Mouse (Mus musculus) MEL (cell line): ENCODE measurements at regions not wholly inside any gene's neighbourhood (a gene's known extent, or its start where the extent isn't known, plus 50 kb on each side); places are given as distances from the start of the nearest gene placed in this dataset.

Experiments used
- DNase-seq: peaks from one replicate; pipeline ENCODE4 v3.0.0; 2011; ENCODE audit warnings: low read depth, low spot score
- H3K27ac ChIP-seq: 2 replicates; pipeline ENCODE4 v1.5.1; 2012; ENCODE audit warnings: low read depth, mild to moderate bottlenecking, control low read depth, low read length, moderate library complexity; ENCODE audit not compliant: control insufficient read depth
- H3K27me3 ChIP-seq, 2 experiments: fragments of 150-350 bp in 1 of 2; sonication (generic) in 1 of 2; 2 replicates each; pipeline ENCODE4 v1.6.1; 2012; ENCODE audit warnings: low read length in 2 of 2, mild to moderate bottlenecking in 2 of 2, improper control_type of control experiment in 1 of 2, moderate library complexity in 1 of 2; ENCODE audit not compliant: insufficient read depth in 2 of 2, control insufficient read depth in 1 of 2
- H3K36me3 ChIP-seq, 2 experiments: 2 replicates each; pipeline ENCODE4 v1.6.1; 2012 to 2014; ENCODE audit warnings: low read length in 2 of 2, improper control_type of control experiment in 1 of 2, inconsistent platforms in 1 of 2, mild to moderate bottlenecking in 1 of 2; ENCODE audit not compliant: insufficient read depth in 2 of 2, control insufficient read depth in 1 of 2
- H3K4me1 ChIP-seq, 2 experiments: fragments of 150-350 bp in 1 of 2; sonication (generic) in 1 of 2; 2 replicates each; pipeline ENCODE4 v1.6.1; 2012; ENCODE audit warnings: low read length in 2 of 2, improper control_type of control experiment in 1 of 2, mild to moderate bottlenecking in 1 of 2; ENCODE audit not compliant: insufficient read depth in 2 of 2, control insufficient read depth in 1 of 2
- H3K4me3 ChIP-seq, 2 experiments: fragments of 150-350 bp in 1 of 2; sonication (generic) in 1 of 2; 2 replicates each; pipeline ENCODE4 v1.5.1; 2012; ENCODE audit warnings: low read depth in 2 of 2, low read length in 2 of 2, mild to moderate bottlenecking in 2 of 2, moderate library complexity in 2 of 2, control low read depth in 1 of 2, improper control_type of control experiment in 1 of 2; ENCODE audit not compliant: control insufficient read depth in 1 of 2, insufficient read depth in 1 of 2
- H3K79me2 ChIP-seq: 2 replicates; pipeline ENCODE4 v1.6.1; 2012; ENCODE audit warnings: mild to moderate bottlenecking, low read length, moderate library complexity; ENCODE audit not compliant: control insufficient read depth, poor library complexity, insufficient read depth
- H3K9ac ChIP-seq: 2 replicates; pipeline ENCODE4 v1.6.1; 2012; ENCODE audit warnings: low read depth, mild to moderate bottlenecking, control low read depth, low read length, moderate library complexity; ENCODE audit not compliant: control insufficient read depth, poor library complexity, severe bottlenecking
- H3K9me3 ChIP-seq: fragments of 150-350 bp; sonication (generic); replicated peaks from 2 replicates; pipeline ENCODE4 v1.6.1; 2012; ENCODE audit warnings: mild to moderate bottlenecking, low read length, improper control_type of control experiment, moderate library complexity; ENCODE audit not compliant: insufficient read depth
- BHLHE40 ChIP-seq: IDR thresholded peaks from 2 replicates; pipeline ENCODE4 v1.6.1; 2012; ENCODE audit warnings: low read depth, mild to moderate bottlenecking, inconsistent platforms, low read length, improper control_type of control experiment, borderline replicate concordance
- CHD1 ChIP-seq: IDR thresholded peaks from 2 replicates; pipeline ENCODE4 v1.6.1; 2012; ENCODE audit warnings: low read depth, mild to moderate bottlenecking, inconsistent platforms, low read length, improper control_type of control experiment
- ELF1 ChIP-seq: IDR thresholded peaks from 2 replicates; pipeline ENCODE4 v1.6.1; 2014; ENCODE audit warnings: low read depth, mild to moderate bottlenecking, inconsistent platforms, low read length, improper control_type of control experiment, moderate library complexity
- EP300 ChIP-seq, 2 experiments: IDR thresholded peaks; 2 replicates each; pipeline ENCODE4 v1.6.1; 2011; ENCODE audit warnings: improper control_type of control experiment in 2 of 2, low read length in 2 of 2, low read depth in 1 of 2, mild to moderate bottlenecking in 1 of 2
- ETS1 ChIP-seq: IDR thresholded peaks from 2 replicates; pipeline ENCODE4 v1.6.1; 2012; ENCODE audit warnings: low read depth, mild to moderate bottlenecking, inconsistent platforms, low read length, improper control_type of control experiment, moderate library complexity
- GABPA ChIP-seq: IDR thresholded peaks from 2 replicates; pipeline ENCODE4 v1.6.1; 2012; ENCODE audit warnings: low read depth, mild to moderate bottlenecking, inconsistent platforms, low read length, improper control_type of control experiment, moderate library complexity
- JUND ChIP-seq: IDR thresholded peaks from 2 replicates; pipeline ENCODE4 v1.6.1; 2011; ENCODE audit warnings: low read depth, mild to moderate bottlenecking, improper control_type of control experiment, low read length
- MEF2A ChIP-seq: IDR thresholded peaks from 2 replicates; pipeline ENCODE4 v1.6.1; 2014; ENCODE audit warnings: low read depth, mild to moderate bottlenecking, inconsistent platforms, low read length, improper control_type of control experiment; ENCODE audit not compliant: poor library complexity, insufficient replicate concordance, severe bottlenecking; ENCODE audit errors: extremely low read depth
- MYB ChIP-seq: IDR thresholded peaks from 2 replicates; pipeline ENCODE4 v1.6.1; 2011; ENCODE audit warnings: mild to moderate bottlenecking, low read depth, low read length, improper control_type of control experiment
- MYC ChIP-seq: IDR thresholded peaks from 2 replicates; pipeline ENCODE4 v1.6.1; 2011; ENCODE audit warnings: low read depth, mild to moderate bottlenecking, low read length, improper control_type of control experiment, moderate library complexity
- NELFE ChIP-seq: IDR thresholded peaks from 2 replicates; pipeline ENCODE4 v1.6.1; 2011; ENCODE audit warnings: low read depth, low read length, improper control_type of control experiment
- RAD21 ChIP-seq: IDR thresholded peaks from 2 replicates; pipeline ENCODE4 v1.6.1; 2011; ENCODE audit warnings: mild to moderate bottlenecking, low read depth, low read length, improper control_type of control experiment
- SIN3A ChIP-seq: IDR thresholded peaks from 2 replicates; pipeline ENCODE4 v1.6.1; 2012; ENCODE audit warnings: low read length, improper control_type of control experiment, inconsistent platforms
- SMC3 ChIP-seq: IDR thresholded peaks from 2 replicates; pipeline ENCODE4 v1.6.1; 2011; ENCODE audit warnings: low read depth, low read length, improper control_type of control experiment
- TAL1 ChIP-seq: IDR thresholded peaks from 2 replicates; pipeline ENCODE4 v1.6.1; 2012; ENCODE audit warnings: mild to moderate bottlenecking, inconsistent platforms, low read length, moderate library complexity, mixed read lengths
- TBP ChIP-seq: IDR thresholded peaks from 2 replicates; pipeline ENCODE4 v1.8.0; 2011; ENCODE audit warnings: low read depth, low read length, improper control_type of control experiment
- UBTF ChIP-seq: IDR thresholded peaks from 2 replicates; pipeline ENCODE4 v1.6.1; 2012; ENCODE audit warnings: low read depth, mild to moderate bottlenecking, inconsistent platforms, low read length, improper control_type of control experiment, moderate library complexity, borderline replicate concordance; ENCODE audit not compliant: insufficient read depth
- USF1 ChIP-seq: IDR thresholded peaks from 2 replicates; pipeline ENCODE4 v1.6.1; 2014; ENCODE audit warnings: low read depth, mild to moderate bottlenecking, inconsistent platforms, low read length, improper control_type of control experiment, moderate library complexity
- ZKSCAN1 ChIP-seq: IDR thresholded peaks from 2 replicates; pipeline ENCODE4 v1.6.1; 2012; ENCODE audit warnings: low read depth, mild to moderate bottlenecking, inconsistent platforms, low read length, improper control_type of control experiment, moderate library complexity

GRCm38 (mm10) chr11:65389238-65389637 lies 119.4 kb upstream of the Myocd start:
- Histone ChIP-seq H3K36me3 (no peaks in the 10 kb centered on the region), H3K4me3 (no peak overlapping the region), H3K9ac (no peak overlapping the region), H3K79me2 (no peaks in the 10 kb centered on the region), H3K9me3 (no peaks in the 10 kb centered on the region), H3K4me1 (no peaks in the 10 kb centered on the region), H3K27me3 (no peaks in the 10 kb centered on the region), H3K27ac (no peak overlapping the region)
- TF ChIP-seq JUND (no peak), SMC3 (no peak), TAL1 (no peak), NELFE (no peak), ZKSCAN1 (no peak), EP300 (IDR thresholded peaks at IDR 0.05; ENCODE audit: low read depth in 1 of 2, low read length in 2 of 2) (no peak), MEF2A (no peak)
- no peak for DNase-seq

DNA sequence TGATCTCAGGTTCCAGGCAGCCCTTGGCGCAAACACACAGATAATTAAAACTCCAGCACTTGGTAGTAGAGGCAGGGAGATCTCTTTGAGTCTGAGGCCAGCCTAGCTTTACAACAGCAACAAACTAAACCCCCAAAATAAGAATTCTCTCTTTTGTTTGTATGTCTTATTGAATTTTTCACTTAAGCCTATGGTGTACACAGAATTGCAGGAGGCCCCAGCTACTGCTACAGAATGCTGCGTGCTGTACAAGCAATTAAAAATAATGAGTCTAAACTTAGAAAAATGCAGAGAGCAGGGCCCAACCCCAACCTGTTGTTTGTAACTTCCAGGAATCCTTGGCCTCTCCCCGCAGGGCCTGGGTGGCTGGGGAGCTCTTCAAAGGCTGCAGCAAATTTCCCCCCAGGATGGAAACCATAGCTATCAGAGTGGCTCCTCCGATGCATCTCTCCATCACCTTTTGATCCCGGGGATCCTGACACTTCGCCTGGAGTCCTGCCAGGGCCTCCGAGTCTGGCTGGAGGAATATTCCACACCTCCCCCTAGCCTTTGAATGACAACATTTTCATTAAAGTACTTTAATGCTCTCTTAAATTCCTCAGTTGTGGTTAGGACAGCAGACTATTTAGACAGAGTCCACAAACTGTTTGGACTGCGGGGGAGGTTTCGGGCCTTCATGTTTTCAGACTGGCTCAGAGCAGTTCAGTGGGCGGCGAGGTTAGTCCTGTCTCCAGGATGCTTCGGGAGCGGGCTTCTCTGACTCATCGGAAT lies 116.7 kb upstream of the Myocd start:
- Histone ChIP-seq H3K9ac (no peak overlapping the region), H3K27me3 (no peaks in the 10 kb centered on the region), H3K9me3 (no peaks in the 10 kb centered on the region), H3K4me3 (no peak overlapping the region), H3K27ac (no peak overlapping the region), H3K36me3 (no peaks in the 10 kb centered on the region), H3K4me1 (no peaks in the 10 kb centered on the region), H3K79me2 (no peaks in the 10 kb centered on the region)
- TF ChIP-seq RAD21 = no peak
- TF ChIP-seq USF1 = no peak
- no peak for TF ChIP-seq MEF2A
- TF ChIP-seq BHLHE40 = no peak
- DNase-seq = no peak

- DNase-seq = no peak
- no peak overlapping the region for H3K9ac ChIP-seq
- no peaks in the 10 kb centered on the region for H3K9me3 ChIP-seq
- H3K4me1 ChIP-seq = no peaks in the 10 kb centered on the region
- H3K36me3 ChIP-seq = no peaks in the 10 kb centered on the region
- no peak overlapping the region for H3K4me3 ChIP-seq
- TF ChIP-seq MYB = no peak
- no peak for TF ChIP-seq SIN3A
- TF ChIP-seq RAD21 = no peak
- TF ChIP-seq JUND = no peak
- no peak for TF ChIP-seq TBP
- TF ChIP-seq USF1 = no peak
- no peak for TF ChIP-seq ETS1
- no peak for TF ChIP-seq UBTF
- no peak for TF ChIP-seq GABPA
- no peak for TF ChIP-seq MYC
- TF ChIP-seq ZKSCAN1 = no peak
- TF ChIP-seq MEF2A = no peak
- TF ChIP-seq CHD1 = no peak
- TF ChIP-seq ELF1 = no peak
- no peak for TF ChIP-seq TAL1
- TF ChIP-seq, all 39 proteins: peak for 0
- no peaks in the 10 kb centered on the region for H3K27me3 ChIP-seq
- H3K27ac ChIP-seq = no peak overlapping the region
- H3K79me2 ChIP-seq = no peaks in the 10 kb centered on the region
Observed at GRCm38 (mm10) chr11:65375361-65375760, 105.6 kb upstream of the Myocd start.
